Mouse (Mus musculus) left cerebral cortex, postnatal 36 days (tissue): ENCODE results near the gene Gab1. TPM values are rescaled to one million over a fixed set of nuclear protein-coding genes. Genes with fewer than 3 reads are reported as not detected.

Source experiments
- DNase-seq, 2 experiments: peaks; one replicate each; pipeline ENCODE4 v3.0.0; 2021 to 2022; ENCODE audit warnings: low spot score in 2 of 2, mixed read lengths in 1 of 2
- intact Hi-C: fragments of 180-260 bp; cut with DNase I; formaldehyde crosslinking; loops from one replicate; pipeline ENCODE4 v1.15.1; 2025
- total RNA-seq, 2 experiments: library from RNA; stranded (reverse); gene quantifications; 2 replicates each; pipeline ENCODE4 v1.2.3; 2021

The Gab1 gene
- total RNA-seq, 2 experiments from 2014 or later = 14.6 to 15.4 TPM

DNA sequence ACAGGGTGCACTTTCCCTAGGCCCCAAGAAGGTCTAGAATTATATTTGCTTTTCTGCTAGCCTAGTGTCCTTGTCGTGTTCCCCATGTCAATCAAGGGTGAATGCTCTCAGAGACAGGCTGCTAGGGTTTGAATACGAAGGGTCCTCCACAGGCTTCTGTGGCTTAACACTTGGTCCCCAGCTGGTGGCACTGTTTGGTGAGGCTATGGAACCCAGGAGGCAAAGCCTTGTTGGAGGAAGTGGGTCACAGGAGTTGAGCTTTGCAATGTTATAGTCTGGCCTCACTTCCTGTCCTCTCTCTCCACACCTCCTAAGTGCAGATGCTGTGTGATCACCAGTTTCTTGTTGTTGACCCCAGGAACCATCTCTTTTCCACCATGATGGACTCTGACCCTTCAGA is 63.3 kb downstream of the Gab1 start:
- DNase-seq = no peak
- intact Hi-C loops = no loop called here

- no peak for DNase-seq
- intact Hi-C loops = no loop called here
These were observed 65.1 kb downstream of the Gab1 start for GRCm38 (mm10) chr8:80815179-80815578.

DNA sequence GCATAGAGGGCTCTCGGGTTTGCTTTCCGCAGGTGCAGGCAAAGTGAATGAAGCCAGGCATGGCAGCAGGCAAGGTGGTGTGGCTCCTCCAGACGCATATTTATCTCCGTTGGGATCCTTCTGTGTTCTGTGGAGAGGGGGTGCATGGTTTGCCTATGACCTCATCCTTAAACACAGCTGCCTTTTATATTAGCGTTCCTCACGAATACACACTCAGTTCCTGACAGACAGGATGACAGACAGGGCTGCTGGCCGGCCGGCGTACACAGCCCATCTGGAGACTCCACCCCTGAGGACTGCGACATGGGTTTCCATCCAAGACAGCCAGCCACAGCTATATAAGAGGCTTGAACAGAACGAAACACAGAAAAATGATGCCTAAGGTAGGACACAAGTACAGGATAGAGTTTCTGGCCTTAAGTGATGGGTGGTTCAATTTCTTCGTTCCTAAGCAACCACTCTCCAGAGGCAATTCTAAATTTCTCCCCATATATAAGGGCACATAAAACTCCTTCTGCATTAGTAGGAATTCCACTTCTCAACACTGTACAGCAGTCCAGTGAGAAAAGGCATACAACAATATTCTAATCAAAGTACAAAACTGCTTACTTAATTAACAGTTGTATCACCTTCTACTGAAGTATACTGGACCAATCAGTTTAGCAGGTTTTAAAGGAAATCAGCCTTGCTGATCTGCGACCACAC is 66.1 kb downstream of the Gab1 start:
- intact Hi-C loops = loop anchor here (5.0 kb wide), 1 partner anchor 63 kb away; no protein-coding TSS in a partner anchor
- no peak for DNase-seq

DNA sequence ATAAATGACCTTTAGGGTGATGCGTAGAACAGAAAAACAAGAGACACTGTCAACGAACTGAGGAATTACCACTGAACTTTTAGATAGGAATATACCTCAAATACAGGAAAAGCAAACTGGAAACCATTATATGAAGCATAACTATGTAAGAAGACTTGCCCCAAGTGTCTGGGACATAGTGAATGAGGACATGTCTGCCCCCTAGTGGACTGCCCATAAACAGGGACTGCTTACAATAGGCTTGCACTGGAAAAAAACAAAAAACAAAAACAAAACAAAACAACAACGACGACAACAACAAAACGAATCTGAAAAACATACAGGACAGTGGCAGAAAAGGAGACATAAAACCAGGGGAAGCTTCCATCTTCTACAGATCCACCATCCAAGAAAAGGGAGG is 66.9 kb downstream of the Gab1 start:
- DNase-seq = no peak
- intact Hi-C loops = loop anchor here (5.0 kb wide), 1 partner anchor 64 kb away; no protein-coding TSS in a partner anchor

GRCm38 (mm10) chr8:80811591-80811991 is 68.7 kb downstream of the Gab1 start:
- intact Hi-C loops = loop anchor here (5.0 kb wide), 1 partner anchor 66 kb away; no protein-coding TSS in a partner anchor
- DNase-seq = no peak

- intact Hi-C loops = loop anchor here (5.0 kb wide), 1 partner anchor 66 kb away; no protein-coding TSS in a partner anchor
- no peak for DNase-seq
These were observed 69.4 kb downstream of the Gab1 start for GRCm38 (mm10) chr8:80810916-80811315.

GRCm38 (mm10) chr8:80810442-80810841 is 69.9 kb downstream of the Gab1 start:
- DNase-seq = no peak
- intact Hi-C loops = loop anchor here (5.0 kb wide), 1 partner anchor 67 kb away; no protein-coding TSS in a partner anchor

GRCm38 (mm10) chr8:80807807-80808505 is 72.4 kb downstream of the Gab1 start:
- intact Hi-C loops = no loop called here
- no peak for DNase-seq

DNA sequence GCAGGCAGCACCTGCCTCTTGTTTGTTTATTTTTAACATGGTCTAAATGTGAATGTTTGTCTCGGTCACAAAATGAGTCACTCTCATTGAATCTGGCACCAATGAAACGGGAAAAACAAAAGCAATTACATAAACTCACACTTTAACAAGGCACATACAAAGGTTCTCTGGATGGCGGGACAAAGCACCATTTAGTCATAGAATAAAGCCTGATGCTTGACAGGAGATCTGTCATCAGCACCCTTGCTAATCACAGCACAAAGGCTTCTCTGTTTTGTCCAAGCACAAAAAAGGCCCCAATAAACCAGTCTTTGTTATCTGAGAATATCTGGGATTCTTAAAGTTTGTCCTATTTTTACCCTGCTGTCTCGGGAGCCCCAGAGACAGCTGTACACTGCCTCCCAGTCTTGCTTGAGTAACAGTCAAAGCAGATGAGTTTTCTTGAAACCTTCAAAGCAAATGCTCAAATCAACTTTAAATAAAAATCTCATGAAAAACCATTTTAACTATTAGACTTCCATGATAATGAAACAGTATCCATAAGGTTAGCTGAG is 76.2 kb downstream of the Gab1 start:
- intact Hi-C loops = no loop called here
- no peak for DNase-seq

DNA sequence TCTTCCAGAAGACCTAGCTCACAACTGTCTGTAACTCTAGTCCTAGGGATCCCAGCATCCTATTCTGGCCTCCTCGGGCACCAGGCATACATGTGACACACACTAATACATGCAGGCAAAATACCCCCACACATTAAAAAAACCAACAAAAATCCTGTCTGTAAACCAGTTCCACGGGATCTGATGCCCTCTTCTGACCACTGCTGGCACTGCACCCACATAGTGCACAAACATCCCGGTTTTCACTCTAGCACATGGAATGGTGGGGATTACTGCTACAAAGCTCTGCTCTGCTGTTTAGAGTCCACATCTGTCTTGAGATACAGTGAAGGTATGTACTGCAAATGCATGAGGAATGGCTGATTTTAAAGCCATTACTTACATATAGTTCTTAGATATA is 81.5 kb downstream of the Gab1 start:
- DNase-seq = no peak
- intact Hi-C loops = no loop called here

- intact Hi-C loops = no loop called here
- DNase-seq = no peak
These were observed 82.0 kb downstream of the Gab1 start for GRCm38 (mm10) chr8:80798198-80798777.

DNA sequence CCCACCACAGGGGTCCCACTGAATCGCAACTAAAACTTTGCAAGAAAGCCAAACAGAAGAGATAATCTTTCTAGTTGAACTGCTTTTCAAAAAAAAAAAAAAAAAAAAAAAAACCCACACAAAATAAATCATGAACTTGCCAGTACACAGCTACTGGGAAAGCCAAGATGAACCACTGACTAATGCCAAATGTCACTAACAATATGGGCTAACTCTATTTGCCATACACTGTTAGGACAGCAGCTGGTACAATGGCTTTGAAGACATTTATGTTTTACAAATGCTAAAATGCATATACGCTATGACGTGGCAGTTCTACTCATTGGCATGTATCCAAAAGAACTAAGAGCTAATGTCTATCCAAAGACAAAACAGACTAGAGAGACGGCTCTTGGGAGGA is 84.2 kb downstream of the Gab1 start:
- intact Hi-C loops = no loop called here
- DNase-seq = no peak

DNA sequence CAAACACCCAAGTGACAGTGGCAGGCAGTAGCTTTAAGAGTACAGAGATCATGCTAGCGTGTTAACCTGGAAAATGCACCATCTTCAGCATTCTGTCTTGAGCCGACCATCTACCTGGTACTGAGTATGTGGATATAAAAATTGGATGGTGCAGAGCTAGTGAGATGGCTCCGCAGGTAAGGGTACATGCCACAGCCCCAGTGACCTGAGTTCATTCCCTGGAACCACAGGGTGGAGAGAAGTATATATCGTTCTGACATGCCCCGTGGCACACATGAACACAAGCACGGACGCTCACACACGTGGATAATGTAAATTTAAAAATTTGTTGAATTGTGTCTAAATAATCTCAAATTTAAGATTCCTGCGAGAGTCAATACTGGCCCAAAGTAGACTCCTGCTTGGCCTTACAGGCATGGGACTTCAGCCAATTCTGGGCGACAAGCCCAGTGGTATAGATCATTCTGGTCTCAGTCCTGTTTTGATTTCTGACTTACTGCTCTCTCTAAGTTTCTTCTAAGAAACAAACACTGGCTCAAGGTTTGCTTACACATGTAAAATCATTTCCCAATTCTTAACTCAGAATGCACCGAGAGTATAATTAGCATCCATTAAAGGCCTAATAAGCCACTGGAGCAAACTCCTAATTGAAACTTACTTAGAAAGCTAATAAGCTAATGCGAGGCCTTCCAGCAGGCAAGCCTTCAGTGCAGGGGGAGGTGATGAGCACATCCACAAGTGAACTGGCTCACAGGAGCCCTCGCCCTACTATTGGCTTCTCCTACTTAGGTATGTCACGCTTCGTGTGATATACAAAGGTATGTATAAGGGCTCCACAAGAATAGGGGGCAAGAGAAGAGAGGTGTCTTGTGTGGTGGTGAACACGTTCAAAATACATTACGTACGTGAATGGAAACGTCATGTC is 85.5 kb downstream of the Gab1 start:
- intact Hi-C loops = no loop called here

GRCm38 (mm10) chr8:80793791-80794515 is 86.4 kb downstream of the Gab1 start:
- intact Hi-C loops = no loop called here
- DNase-seq = no peak

More for the DNA sequence above, 85.5 kb downstream of the Gab1 start:
- DNase-seq = no peak

- intact Hi-C loops = no loop called here
- no peak for DNase-seq
These were observed 88.1 kb downstream of the Gab1 start for GRCm38 (mm10) chr8:80792214-80792613.

GRCm38 (mm10) chr8:80789324-80789723 is 91.0 kb downstream of the Gab1 start:
- no peak for DNase-seq
- intact Hi-C loops = no loop called here

DNA sequence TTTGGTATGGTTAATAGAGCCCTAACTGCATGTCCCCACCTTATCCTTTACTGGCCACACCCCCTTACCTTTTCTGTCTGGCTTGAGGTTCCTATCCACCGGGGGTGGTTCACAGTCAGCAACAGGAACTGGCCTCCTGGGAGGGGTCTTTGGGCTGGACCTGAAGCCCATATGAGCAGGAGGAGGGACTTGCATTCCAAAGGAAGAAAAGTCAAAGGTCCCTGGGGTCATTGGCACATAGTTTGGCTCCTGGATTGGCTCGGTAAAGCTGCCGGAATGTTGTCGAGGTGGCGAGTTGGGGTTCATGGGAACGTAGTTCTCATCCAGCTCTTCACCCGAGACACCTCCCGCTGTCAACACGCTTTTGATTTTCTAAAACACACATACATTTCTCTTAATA is 95.8 kb downstream of the Gab1 start:
- no peak for DNase-seq
- intact Hi-C loops = no loop called here

- intact Hi-C loops = no loop called here
- no peak for DNase-seq
These were observed 97.0 kb downstream of the Gab1 start for GRCm38 (mm10) chr8:80783271-80783670.

GRCm38 (mm10) chr8:80781338-80781737 is 99.0 kb downstream of the Gab1 start:
- DNase-seq = no peak
- intact Hi-C loops = no loop called here
